Mouse (Mus musculus) erythroblast, embryonic 14.5 days (primary cell): Measurements from ENCODE around the gene Syde2. TPM values are rescaled to one million over a fixed set of nuclear protein-coding genes. Genes with fewer than 3 reads are reported as not detected.

ENCODE experiments used
- H3K27me3 ChIP-seq: 2 replicates; pipeline ENCODE4 v1.6.1; 2012; ENCODE audit warnings: inconsistent platforms; ENCODE audit not compliant: control insufficient read depth
- H3K36me3 ChIP-seq: 2 replicates; pipeline ENCODE4 v1.6.1; 2012; ENCODE audit warnings: mild to moderate bottlenecking, inconsistent platforms; ENCODE audit not compliant: control insufficient read depth
- H3K4me1 ChIP-seq: 2 replicates; pipeline ENCODE4 v1.6.1; 2012; ENCODE audit warnings: inconsistent platforms; ENCODE audit not compliant: control insufficient read depth
- H3K4me3 ChIP-seq: replicated peaks from 2 replicates; pipeline ENCODE3; 2012; ENCODE audit warnings: moderate library complexity, mild to moderate bottlenecking, inconsistent platforms
- H3K9me3 ChIP-seq: 2 replicates; pipeline ENCODE4 v1.6.1; 2012; ENCODE audit warnings: low read length, inconsistent platforms, mixed read lengths; ENCODE audit not compliant: control insufficient read depth
- GATA1 ChIP-seq: IDR thresholded peaks from 2 replicates; pipeline ENCODE4 v1.6.1; 2012; ENCODE audit warnings: low read length, inconsistent platforms, mixed read lengths
- TAL1 ChIP-seq: IDR thresholded peaks from 3 replicates; pipeline ENCODE4 v1.6.1; 2012; ENCODE audit warnings: low read length, inconsistent platforms, mixed read lengths
- polyA plus RNA-seq: library from polyadenylated mRNA; stranded (reverse); fragments of >175 nt; gene quantifications from 2 replicates; pipeline ENCODE4 v1.2.3, GENCODE M21; 2012

Syde2 gene
- polyA plus RNA-seq, 1 experiment = not detected

GRCm38 (mm10) chr3:146004347-146005051 is 16.8 kb downstream of the Syde2 start:
- no peak overlapping the region for H3K4me3 ChIP-seq
- TF ChIP-seq TAL1 (no peak), GATA1 (no peak)
- no peaks in the 10 kb centered on the region for H3K27me3 ChIP-seq
- H3K4me1 ChIP-seq = no peaks in the 10 kb centered on the region
- no peaks in the 10 kb centered on the region for H3K9me3 ChIP-seq
- peaks cover 6% of the 10 kb centered on the region; the same call in 1 of the 2 replicates for H3K36me3 ChIP-seq

DNA sequence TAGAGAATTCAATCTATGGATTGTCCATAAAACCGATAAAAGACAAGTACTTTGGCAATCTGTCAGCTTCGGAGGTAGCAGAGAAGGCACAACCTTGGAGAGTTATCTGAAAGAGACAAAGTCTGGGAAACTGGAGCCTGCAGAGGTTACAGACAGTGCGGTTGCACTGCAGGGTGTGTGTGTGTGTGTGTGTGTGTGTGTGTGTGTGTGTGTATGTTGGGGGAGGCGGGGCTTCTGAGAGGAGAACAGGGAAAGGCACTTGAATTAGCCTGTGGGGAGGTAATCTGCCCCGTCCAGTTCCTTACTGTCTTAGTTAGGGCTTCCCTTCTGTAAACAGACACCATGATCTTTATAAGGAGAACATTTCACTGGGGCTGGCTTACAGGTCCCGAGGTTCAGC is 20.2 kb downstream of the Syde2 start:
- peaks cover 6% of the 10 kb centered on the region; the same call in 1 of the 2 replicates for H3K36me3 ChIP-seq
- no peak overlapping the region for H3K4me3 ChIP-seq
- no peaks in the 10 kb centered on the region for H3K9me3 ChIP-seq
- no peaks in the 10 kb centered on the region for H3K27me3 ChIP-seq
- TF ChIP-seq GATA1 (no peak), TAL1 (no peak)
- H3K4me1 ChIP-seq = no peaks in the 10 kb centered on the region

- Histone ChIP-seq H3K27me3 (no peaks in the 10 kb centered on the region), H3K9me3 (no peaks in the 10 kb centered on the region), H3K36me3 (peaks cover 6% of the 10 kb centered on the region; the same call in 1 of the 2 replicates), H3K4me1 (no peaks in the 10 kb centered on the region), H3K4me3 (no peak overlapping the region)
- no peak for TF ChIP-seq TAL1
These were observed 22.4 kb downstream of the Syde2 start for GRCm38 (mm10) chr3:146009859-146010645.

DNA sequence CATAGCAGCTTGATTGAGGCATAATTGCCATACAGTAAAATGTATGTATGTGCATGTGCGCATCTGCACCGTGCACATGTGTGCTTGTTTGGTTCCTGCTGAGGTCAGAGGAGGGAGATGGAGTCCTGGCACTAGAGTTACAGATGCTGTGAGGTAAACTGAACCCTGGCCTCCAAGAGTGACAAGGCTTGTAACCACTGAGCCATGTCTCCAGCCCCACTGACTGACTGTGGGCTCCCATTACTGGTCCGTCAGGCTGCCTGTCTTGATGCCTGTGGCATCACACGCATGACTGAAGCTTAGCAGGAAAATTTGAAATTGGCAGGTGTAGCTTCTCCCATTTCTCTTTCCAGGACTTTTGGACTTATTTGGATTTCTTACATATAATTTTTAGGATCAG is 23.1 kb downstream of the Syde2 start:
- no peak overlapping the region for H3K4me3 ChIP-seq
- no peaks in the 10 kb centered on the region for H3K4me1 ChIP-seq
- H3K27me3 ChIP-seq = no peaks in the 10 kb centered on the region
- TF ChIP-seq TAL1 (no peak), GATA1 (no peak)
- peaks cover 6% of the 10 kb centered on the region; the same call in 1 of the 2 replicates for H3K36me3 ChIP-seq
- no peaks in the 10 kb centered on the region for H3K9me3 ChIP-seq

GRCm38 (mm10) chr3:146011544-146012218 is 24.0 kb downstream of the Syde2 start:
- Histone ChIP-seq H3K4me3 (no peak overlapping the region), H3K36me3 (peaks cover 7% of the 10 kb centered on the region; the same call in 1 of the 2 replicates), H3K9me3 (no peaks in the 10 kb centered on the region), H3K27me3 (no peaks in the 10 kb centered on the region), H3K4me1 (no peaks in the 10 kb centered on the region)
- TF ChIP-seq TAL1 = no peak
- no peak for TF ChIP-seq GATA1

DNA sequence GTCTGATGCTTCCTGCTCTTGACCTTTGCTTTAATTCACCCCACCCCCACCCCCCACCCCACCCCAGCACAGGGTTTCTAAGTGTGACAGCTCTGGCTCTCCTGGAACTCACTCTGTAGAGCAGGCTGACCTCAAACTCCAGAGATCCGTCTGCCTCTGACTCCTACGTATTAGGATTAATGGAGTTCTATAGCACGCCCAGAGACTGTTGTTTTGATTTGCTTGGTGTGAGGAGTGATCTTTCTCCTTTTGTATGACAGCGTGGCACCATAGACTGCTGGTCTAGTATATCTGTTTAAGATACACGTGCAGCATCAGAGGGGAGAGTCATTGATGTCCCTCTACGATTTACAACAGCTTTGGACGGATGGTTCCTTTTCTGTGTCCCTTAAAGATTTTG is 25.8 kb downstream of the Syde2 start:
- TF ChIP-seq TAL1 (no peak), GATA1 (no peak)
- Histone ChIP-seq H3K27me3 (no peaks in the 10 kb centered on the region), H3K36me3 (peaks cover 5% of the 10 kb centered on the region; the same call in 1 of the 2 replicates), H3K4me3 (no peak overlapping the region), H3K4me1 (no peaks in the 10 kb centered on the region), H3K9me3 (no peaks in the 10 kb centered on the region)

DNA sequence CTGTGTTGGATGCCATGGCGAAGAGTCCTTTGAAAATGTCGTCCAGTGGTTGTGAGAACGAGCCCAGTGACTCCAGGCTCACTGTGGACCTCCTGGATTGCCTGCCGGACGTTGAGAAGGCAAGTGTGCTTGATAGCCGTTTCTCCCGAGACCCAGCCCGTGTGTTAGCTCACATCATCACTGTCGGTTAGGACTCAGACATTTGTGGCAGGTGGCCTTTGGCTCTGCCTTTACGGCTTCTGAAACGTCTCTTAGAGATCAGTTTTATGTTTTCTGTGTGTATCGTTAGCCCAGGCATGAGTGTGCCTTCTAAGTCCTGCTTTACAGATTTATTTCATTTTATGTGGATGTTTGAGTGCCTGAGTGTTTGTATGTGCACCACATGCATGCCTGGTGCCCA is 26.7 kb downstream of the Syde2 start:
- Histone ChIP-seq H3K4me1 (no peaks in the 10 kb centered on the region), H3K27me3 (no peaks in the 10 kb centered on the region), H3K4me3 (no peak overlapping the region), H3K36me3 (peaks cover 3% of the 10 kb centered on the region; the same call in 1 of the 2 replicates), H3K9me3 (no peaks in the 10 kb centered on the region)
- no peak for TF ChIP-seq TAL1
- TF ChIP-seq GATA1 = no peak

- TF ChIP-seq GATA1 = no peak
- TF ChIP-seq TAL1 = no peak
- no peaks in the 10 kb centered on the region for H3K4me1 ChIP-seq
These were observed 29.3 kb downstream of the Syde2 start for GRCm38 (mm10) chr3:146016979-146017378.

GRCm38 (mm10) chr3:146017521-146017920 is 29.9 kb downstream of the Syde2 start:
- Histone ChIP-seq H3K4me3 (no peak overlapping the region), H3K36me3 (peaks cover 3% of the 10 kb centered on the region; the same call in 1 of the 2 replicates), H3K27me3 (no peaks in the 10 kb centered on the region), H3K4me1 (no peaks in the 10 kb centered on the region), H3K9me3 (no peaks in the 10 kb centered on the region)
- TF ChIP-seq TAL1 (no peak), GATA1 (no peak)

More at GRCm38 (mm10) chr3:146016979-146017378, 29.3 kb downstream of the Syde2 start:
- H3K4me3 ChIP-seq = no peak overlapping the region
- H3K27me3 ChIP-seq = no peaks in the 10 kb centered on the region
- H3K36me3 ChIP-seq = peaks cover 3% of the 10 kb centered on the region; the same call in 1 of the 2 replicates
- no peaks in the 10 kb centered on the region for H3K9me3 ChIP-seq
